9 mouse cellular contexts compared by ENCODE assay signal in the genomic region with DNA sequence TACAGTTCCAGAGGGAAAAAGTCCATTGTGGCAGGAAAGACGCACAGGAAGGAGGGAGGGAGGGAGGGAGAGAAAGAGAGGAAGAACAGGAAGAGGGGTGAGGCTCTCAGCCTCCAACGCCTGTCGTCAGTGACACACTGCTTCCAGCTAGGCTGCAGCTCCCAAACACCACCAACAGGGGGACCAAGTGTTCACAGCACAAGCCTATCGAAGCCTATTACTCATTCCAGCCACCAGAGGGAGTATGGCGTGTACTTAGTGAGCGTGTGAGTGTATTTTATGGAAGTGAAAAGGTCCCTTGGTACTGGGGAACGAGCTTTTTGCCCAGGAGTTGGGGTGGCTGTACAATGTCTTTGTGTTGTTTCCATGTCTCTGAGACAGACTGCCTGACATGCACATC. TPM values are rescaled to one million over a fixed set of nuclear protein-coding genes. Genes with fewer than 3 reads are reported as not detected.
DNase-seq lines count a peak whose midpoint lies in the region; ATAC-seq and TF ChIP-seq lines count a peak whose summit lies in the region.
"Had no signal": no experiment of that assay in that cellular context is flagged by ENCODE, and none has a peak within 500 bp of the region (broad histone marks: within the 10 kb centered on the region; RNA-seq: fewer than 3 reads in every experiment).

No protein-coding gene starts in this region.

- WGBS in bone marrow, adult 2 months: 15% methylated on average over 7 of the region's 7 CpGs

- ATAC-seq in erythroblast, adult 5-6 weeks (replicated peaks; ENCODE audit: low FRiP score, poor library complexity, severe bottlenecking): peak; percentile 71

- peak; percentile 45 to 47 for DNase-seq in heart, adult 18-20 months
- no peak for DNase-seq in heart, adult 8-10 months (ENCODE audit: low spot score)
- peak; percentile 66 to 78 for DNase-seq in layer of hippocampus, adult 2 months (ENCODE audit: low spot score in 2 of 2)
- peak; percentile 71 for DNase-seq in lung, postnatal 14 days
- DNase-seq in spleen, postnatal 4 days (ENCODE audit: low spot score in 2 of 2): peak; percentile 68 to 80

- H3K4me1 ChIP-seq in bone marrow, adult 2 months (ENCODE audit: control insufficient read depth, insufficient read depth, low read length): no peaks in the 10 kb centered on the region

- no peak for TF ChIP-seq POLR2A in bone marrow, adult 2 months (IDR thresholded peaks at IDR 0.05; ENCODE audit: borderline replicate concordance, control insufficient read depth, low read depth, low read length)

- TF ChIP-seq CTCF in C2C12 (IDR thresholded peaks at IDR 0.05; ENCODE audit: control insufficient read depth, insufficient read depth, insufficient read length): peak; percentile 94
- TF ChIP-seq CTCF in bone marrow, adult 2 months (IDR thresholded peaks at IDR 0.05; ENCODE audit: control insufficient read depth, insufficient read depth, low read length): peak; percentile 90
- TF ChIP-seq CTCF in layer of hippocampus, adult 2 months (conservative IDR thresholded peaks at IDR 0.05): peak; percentile 92

- no peaks in the 10 kb centered on the region for H3K79me2 ChIP-seq in C2C12 (ENCODE audit: control insufficient read depth, insufficient read depth)

- H3ac ChIP-seq in C2C12 (ENCODE audit: control insufficient read depth, insufficient read length, low read depth): no peak overlapping the region

- no peak overlapping the region for H3K4me3 ChIP-seq in C2C12 (ENCODE audit: insufficient read depth, poor library complexity, severe bottlenecking)
- no peak overlapping the region for H3K4me3 ChIP-seq in bone marrow, adult 2 months (replicated peaks; ENCODE audit: control insufficient read depth, low read depth, low read length)
- H3K4me3 ChIP-seq in layer of hippocampus, adult 2 months: no peak overlapping the region
- H3K4me3 ChIP-seq: megakaryocyte, embryonic 14.5 days had no signal

- no peaks in the 10 kb centered on the region for H3K79me3 ChIP-seq in C2C12 (ENCODE audit: low read depth)

- no peaks in the 10 kb centered on the region for H3K36me3 ChIP-seq in C2C12 (ENCODE audit: control insufficient read depth, insufficient read depth)

- no peak overlapping the region for H3K27ac ChIP-seq in bone marrow, adult 2 months (ENCODE audit: control insufficient read depth, insufficient read depth, low read depth, low read length, poor library complexity)
- no peak overlapping the region for H3K27ac ChIP-seq in layer of hippocampus, adult 2 months

- no peaks in the 10 kb centered on the region for H3K27me3 ChIP-seq in C2C12 (ENCODE audit: control insufficient read depth, insufficient read depth, insufficient read length)

TF ChIP-seq in C2C12, 6 proteins besides CTCF, POLR2A, EP300 and RAD21:
- TF ChIP-seq MAX (IDR thresholded peaks at IDR 0.05): no peak
- TF ChIP-seq MYOG (IDR thresholded peaks at IDR 0.05; ENCODE audit: control insufficient read depth, extremely low read depth, insufficient read length): no peak
- TF ChIP-seq USF1 (IDR thresholded peaks at IDR 0.05; ENCODE audit: low read depth): no peak
- TF ChIP-seq MYOD1 (IDR thresholded peaks at IDR 0.05; ENCODE audit: control insufficient read depth, insufficient read length, low read depth): no peak
- TF ChIP-seq CEBPB (IDR thresholded peaks at IDR 0.05; ENCODE audit: low read depth): no peak
- TF ChIP-seq FOSL1 (IDR thresholded peaks at IDR 0.05; ENCODE audit: insufficient read depth, low read length, poor library complexity, severe bottlenecking): no peak

RNA-seq across cellular contexts. Expression of a gene that starts 6.8 kb away (rescaled TPM):
- 10 to 100 TPM; 31.6 to 41.3 TPM for total RNA-seq in heart, adult 18-20 months (2021)
- total RNA-seq in heart, adult 8-10 months (2022): 10 to 100 TPM; 32.9 to 44.0 (median 38.3) TPM
- 0.06 TPM for polyA plus RNA-seq in C2C12 (2012; fragmentation: generic; extraction: Trizol)
- polyA plus RNA-seq in bone marrow, adult 2 months (2011; ENCODE audit: insufficient read depth, insufficient read length, low replicate concordance, missing spikeins): not detected in 2 replicates
- total RNA-seq in erythroblast, adult 5-6 weeks (2015; ENCODE audit: low replicate concordance): not detected in 2 replicates
- total RNA-seq in erythroblast, adult 5-6 weeks (2017; ENCODE audit: low replicate concordance): not detected in 2 replicates
- total RNA-seq in layer of hippocampus, adult 2 months (2021): 1 to 10 TPM in 1 of 2 experiments, under 1 TPM in 1; 0.86 to 1.4 TPM

RNA-seq across cellular contexts. Expression of a gene that starts 17.3 kb away (rescaled TPM):
- not detected for total RNA-seq in heart, adult 18-20 months (2021)
- total RNA-seq in heart, adult 8-10 months (2022): not detected
- polyA plus RNA-seq in C2C12 (2012; fragmentation: generic; extraction: Trizol): not detected
- not detected in 2 replicates for polyA plus RNA-seq in bone marrow, adult 2 months (2011; ENCODE audit: insufficient read depth, insufficient read length, low replicate concordance, missing spikeins)
- total RNA-seq in erythroblast, adult 5-6 weeks (2015; ENCODE audit: low replicate concordance): 11.5 TPM in 1 of 2 replicates, not detected in the other
- total RNA-seq in erythroblast, adult 5-6 weeks (2017; ENCODE audit: low replicate concordance): not detected in 2 replicates
- total RNA-seq in layer of hippocampus, adult 2 months (2021): not detected

RNA-seq across cellular contexts. Expression of a gene that starts 21.3 kb away (rescaled TPM):
- under 1 TPM in 1 of 2 experiments, not detected in 1; 0.69 TPM for total RNA-seq in heart, adult 18-20 months (2021)
- total RNA-seq in heart, adult 8-10 months (2022): 1 to 10 TPM in 1 of 4 experiments, not detected in 3; 2.0 TPM
- 2.5 TPM for polyA plus RNA-seq in C2C12 (2012; fragmentation: generic; extraction: Trizol)
- not detected in 2 replicates for polyA plus RNA-seq in bone marrow, adult 2 months (2011; ENCODE audit: insufficient read depth, insufficient read length, low replicate concordance, missing spikeins)
- not detected in 2 replicates for total RNA-seq in erythroblast, adult 5-6 weeks (2015; ENCODE audit: low replicate concordance)
- not detected in 2 replicates for total RNA-seq in erythroblast, adult 5-6 weeks (2017; ENCODE audit: low replicate concordance)
- total RNA-seq in layer of hippocampus, adult 2 months (2021): not detected

RNA-seq across cellular contexts. Expression of a gene that starts 57.3 kb away (rescaled TPM):
- 10 to 100 TPM in 1 of 2 experiments, 1 to 10 TPM in 1; 9.6 to 11.5 TPM for total RNA-seq in heart, adult 18-20 months (2021)
- 10 to 100 TPM in 1 of 4 experiments, 1 to 10 TPM in 3; 9.6 to 14.6 (median 9.9) TPM for total RNA-seq in heart, adult 8-10 months (2022)
- polyA plus RNA-seq in C2C12 (2012; fragmentation: generic; extraction: Trizol): 9.2 TPM
- 2.9 and 6.3 TPM in 2 replicates for polyA plus RNA-seq in bone marrow, adult 2 months (2011; ENCODE audit: insufficient read depth, insufficient read length, low replicate concordance, missing spikeins)
- total RNA-seq in erythroblast, adult 5-6 weeks (2015; ENCODE audit: low replicate concordance): 1.5 and 2.1 TPM in 2 replicates
- 0.26 and 3.8 TPM in 2 replicates for total RNA-seq in erythroblast, adult 5-6 weeks (2017; ENCODE audit: low replicate concordance)
- total RNA-seq in layer of hippocampus, adult 2 months (2021): 10 to 100 TPM; 10.4 to 13.9 TPM

Comparison
In these comparisons a context has a peak if more than half of its experiments do, and no peak if none do; other contexts are left out.
1. RNA of a gene that starts 6.8 kb away (total RNA-seq): 31.6 to 41.3 TPM in heart, adult 18-20 months and 32.9 to 44.0 TPM in heart, adult 8-10 months; 0.86 to 1.4 TPM in layer of hippocampus, adult 2 months and not detected in erythroblast, adult 5-6 weeks; every median in the first group is over 10 times any median in the second.
2. Peak in every context shown above with its lines, with median percentiles within 50 percentile points of each other: CTCF ChIP-seq.